Mouse (Mus musculus): ENCODE results near the gene Itpkb. TPM values are rescaled to one million over a fixed set of nuclear protein-coding genes. Genes with fewer than 3 reads are reported as not detected.
A peak's percentile ranks its signal among the peaks of the same experiment; 100 is the strongest.

Gene Itpkb
- total and polyA plus RNA-seq, 3 experiments, result 3.4 to 9.2 TPM; not detected in 1

GRCm38 (mm10) chr1:180318407-180318806 lies 11.9 kb upstream of the Itpkb start:
- Histone ChIP-seq H3K79me2 (ENCODE audit: control insufficient read depth, insufficient read depth, low read length, poor library complexity) (no peaks in the 10 kb centered on the region), H3K27ac (ENCODE audit: control insufficient read depth, low read depth, low read length) (peak overlapping the region; percentile 56), H3K9me3 (replicated peaks; ENCODE audit: insufficient read depth, low read length) (no peaks in the 10 kb centered on the region), H3K27me3 (ENCODE audit: control insufficient read depth in 1 of 2, insufficient read depth in 2 of 2, low read length in 2 of 2) (no peaks in the 10 kb centered on the region), H3K4me1 (ENCODE audit: control insufficient read depth in 1 of 2, insufficient read depth in 2 of 2, low read length in 2 of 2) (peaks cover 11 to 27% of the 10 kb centered on the region in 2 experiments), H3K9ac (ENCODE audit: control insufficient read depth, low read depth, low read length, poor library complexity, severe bottlenecking) (no peak overlapping the region), H3K4me3 (ENCODE audit: control insufficient read depth in 1 of 2, insufficient read depth in 1 of 2, low read depth in 2 of 2, low read length in 2 of 2) (no peak overlapping the region), H3K36me3 (ENCODE audit: control insufficient read depth in 1 of 2, insufficient read depth in 2 of 2, low read length in 2 of 2) (peaks cover 0 to 19% of the 10 kb centered on the region in 2 experiments; a peak in 2 of 4 replicates)
- no peak for TF ChIP-seq POLR2AphosphoS5 (IDR thresholded peaks at IDR 0.05; ENCODE audit: borderline replicate concordance, low read depth, low read length)
- peak; percentile 18 to 70; a peak in 3 of 4 replicates for TF ChIP-seq EP300 (IDR thresholded peaks at IDR 0.05; ENCODE audit: low read depth in 1 of 2, low read length in 2 of 2)
- peak; percentile 29; the same call in 1 of the 2 replicates for TF ChIP-seq ELF1 (IDR thresholded peaks at IDR 0.05; ENCODE audit: low read depth, low read length)
- no peak; the same call in 1 of the 2 replicates for TF ChIP-seq SIN3A (IDR thresholded peaks at IDR 0.05; ENCODE audit: low read length)
- no peak for TF ChIP-seq ZMIZ1 (IDR thresholded peaks at IDR 0.05; ENCODE audit: low read depth, low read length)
- TF ChIP-seq POLR2AphosphoS2 (IDR thresholded peaks at IDR 0.05; ENCODE audit: low read length), result no peak
- TF ChIP-seq KAT2A (conservative IDR thresholded peaks at IDR 0.05; ENCODE audit: low read depth, low read length), result no peak
- TF ChIP-seq HCFC1 (IDR thresholded peaks at IDR 0.05; ENCODE audit: low read depth, low read length), result peak; percentile 46; the same call in 1 of the 2 replicates
- TF ChIP-seq TCF12 (IDR thresholded peaks at IDR 0.05; ENCODE audit: low read depth, low read length), result 0 out of 2 replicates have a peak, but pooled peaks have one; percentile 9
- no peak for TF ChIP-seq JUND (IDR thresholded peaks at IDR 0.05; ENCODE audit: low read depth, low read length)
- peak; percentile 35; the same call in 1 of the 2 replicates for TF ChIP-seq ETS1 (IDR thresholded peaks at IDR 0.05; ENCODE audit: low read depth, low read length)
- TF ChIP-seq GATA1 (IDR thresholded peaks at IDR 0.05; ENCODE audit: low read depth, low read length), result peak; percentile 80
- peak; percentile 72 for DNase-seq (ENCODE audit: low read depth, low spot score)

GRCm38 (mm10) chr1:180319895-180320294 lies 10.4 kb upstream of the Itpkb start:
- TF ChIP-seq ETS1 (IDR thresholded peaks at IDR 0.05; ENCODE audit: low read depth, low read length) (no peak), HCFC1 (IDR thresholded peaks at IDR 0.05; ENCODE audit: low read depth, low read length) (no peak), POLR2A (IDR thresholded peaks at IDR 0.05; ENCODE audit: control insufficient read depth in 1 of 2, insufficient read depth in 1 of 2, low read depth in 1 of 2, low read length in 2 of 2, poor library complexity in 1 of 2) (no peak), SIN3A (IDR thresholded peaks at IDR 0.05; ENCODE audit: low read length) (no peak), NRF1 (IDR thresholded peaks at IDR 0.05; ENCODE audit: insufficient read depth, low read depth, low read length, poor library complexity, severe bottlenecking) (no peak), SMC3 (IDR thresholded peaks at IDR 0.05; ENCODE audit: low read depth, low read length) (no peak), MXI1 (IDR thresholded peaks at IDR 0.05; ENCODE audit: low read depth, low read length) (no peak), NELFE (IDR thresholded peaks at IDR 0.05; ENCODE audit: low read depth, low read length) (no peak), MYC (IDR thresholded peaks at IDR 0.05; ENCODE audit: low read depth, low read length) (no peak), RCOR1 (IDR thresholded peaks at IDR 0.05; ENCODE audit: low read depth, low read length) (no peak), MAFK (IDR thresholded peaks at IDR 0.05; ENCODE audit: borderline replicate concordance, low read depth, low read length) (no peak), ZC3H11A (IDR thresholded peaks at IDR 0.05; ENCODE audit: low read depth, low read length) (no peak), KAT2A (conservative IDR thresholded peaks at IDR 0.05; ENCODE audit: low read depth, low read length) (no peak), POLR2AphosphoS5 (IDR thresholded peaks at IDR 0.05; ENCODE audit: borderline replicate concordance, low read depth, low read length) (no peak), TCF12 (IDR thresholded peaks at IDR 0.05; ENCODE audit: low read depth, low read length) (no peak), TBP (IDR thresholded peaks at IDR 0.05; ENCODE audit: low read depth, low read length) (no peak), ZMIZ1 (IDR thresholded peaks at IDR 0.05; ENCODE audit: low read depth, low read length) (no peak), CTCF (IDR thresholded peaks at IDR 0.05 in 2 of 3, conservative IDR thresholded peaks at IDR 0.05 in 1 of 3; ENCODE audit: control insufficient read depth in 1 of 3, insufficient read depth in 1 of 3, low read depth in 2 of 3, low read length in 3 of 3, poor library complexity in 1 of 3, severe bottlenecking in 1 of 3) (no peak), USF1 (IDR thresholded peaks at IDR 0.05; ENCODE audit: low read depth, low read length) (no peak), BHLHE40 (IDR thresholded peaks at IDR 0.05; ENCODE audit: borderline replicate concordance, low read depth, low read length) (no peak)
- H3K4me3 ChIP-seq (ENCODE audit: control insufficient read depth in 1 of 2, insufficient read depth in 1 of 2, low read depth in 2 of 2, low read length in 2 of 2), result no peak overlapping the region
- H3K9me3 ChIP-seq (replicated peaks; ENCODE audit: insufficient read depth, low read length), result no peaks in the 10 kb centered on the region
- no peak overlapping the region for H3K27ac ChIP-seq (ENCODE audit: control insufficient read depth, low read depth, low read length)
- H3K27me3 ChIP-seq (ENCODE audit: control insufficient read depth in 1 of 2, insufficient read depth in 2 of 2, low read length in 2 of 2), result no peaks in the 10 kb centered on the region
- no peaks in the 10 kb centered on the region for H3K79me2 ChIP-seq (ENCODE audit: control insufficient read depth, insufficient read depth, low read length, poor library complexity)
- peaks cover 0 to 19% of the 10 kb centered on the region in 2 experiments; a peak in 2 of 4 replicates for H3K36me3 ChIP-seq (ENCODE audit: control insufficient read depth in 1 of 2, insufficient read depth in 2 of 2, low read length in 2 of 2)
- DNase-seq (ENCODE audit: low read depth, low spot score), result no peak
- H3K9ac ChIP-seq (ENCODE audit: control insufficient read depth, low read depth, low read length, poor library complexity, severe bottlenecking), result no peak overlapping the region
- peaks cover 11 to 27% of the 10 kb centered on the region in 2 experiments for H3K4me1 ChIP-seq (ENCODE audit: control insufficient read depth in 1 of 2, insufficient read depth in 2 of 2, low read length in 2 of 2)

Measured in MEL (cell line).